Mouse (Mus musculus) heart, embryonic 13.5 days (tissue): ENCODE measurements at regions not wholly inside any gene's neighbourhood (a gene's known extent, or its start where the extent isn't known, plus 50 kb on each side); places are given as distances from the start of the nearest gene placed in this dataset.

Experiments used
- ATAC-seq: fragments of 200-750 bp; cut with Nextera tagmentation; 2 replicates; pipeline ENCODE4 v1.8.0; 2017; ENCODE audit warnings: moderate TSS enrichment; ENCODE audit not compliant: insufficient number of reproducible peaks, low FRiP score, low TSS enrichment; ENCODE audit errors: extremely low read depth
- H3K27ac ChIP-seq: fragments of 300-500 bp; sonication (generic); replicated peaks from 2 replicates; pipeline ENCODE4 v1.5.1; 2015; ENCODE audit warnings: moderate library complexity, mild to moderate bottlenecking, inconsistent platforms
- H3K27me3 ChIP-seq: fragments of 300-500 bp; sonication (generic); replicated peaks from 2 replicates; pipeline ENCODE4 v1.6.1; 2015; ENCODE audit warnings: mild to moderate bottlenecking, inconsistent platforms
- H3K36me3 ChIP-seq: fragments of 300-500 bp; sonication (generic); 2 replicates; pipeline ENCODE4 v1.6.1; 2015; ENCODE audit warnings: mild to moderate bottlenecking, inconsistent platforms
- H3K4me1 ChIP-seq: fragments of 300-500 bp; sonication (generic); 2 replicates; pipeline ENCODE4 v1.6.1; 2015; ENCODE audit warnings: inconsistent platforms
- H3K4me2 ChIP-seq: fragments of 300-500 bp; sonication (generic); 2 replicates; pipeline ENCODE4 v1.6.1; 2015; ENCODE audit warnings: inconsistent platforms, mild to moderate bottlenecking, moderate library complexity
- H3K4me3 ChIP-seq: fragments of 300-500 bp; sonication (generic); 2 replicates; pipeline ENCODE4 v1.5.1; 2015; ENCODE audit warnings: moderate library complexity, mild to moderate bottlenecking, inconsistent platforms
- H3K9ac ChIP-seq: fragments of 300-500 bp; sonication (generic); 2 replicates; pipeline ENCODE4 v1.6.1; 2015; ENCODE audit warnings: inconsistent platforms, mild to moderate bottlenecking, moderate library complexity
- H3K9me3 ChIP-seq: fragments of 300-500 bp; sonication (generic); 2 replicates; pipeline ENCODE4 v1.6.1; 2016; ENCODE audit warnings: inconsistent platforms
- WGBS: fragments of 180-500 bp; shearing (Covaris S2); methylation state at CpG from one replicate; pipeline ENCODE4 v1.1.7; 2015; ENCODE audit warnings: mixed read lengths; 5-methylcytosine and 5-hydroxymethylcytosine counted together

- ATAC-seq, result no peak
- H3K9me3 ChIP-seq, result no peaks in the 10 kb centered on the region
- no peaks in the 10 kb centered on the region for H3K36me3 ChIP-seq
- no peak overlapping the region for H3K4me3 ChIP-seq
- no peak overlapping the region for H3K27ac ChIP-seq
- H3K4me1 ChIP-seq, result peaks cover 5% of the 10 kb centered on the region
- no peak overlapping the region for H3K9ac ChIP-seq
- H3K27me3 ChIP-seq, result no peaks in the 10 kb centered on the region
- no peak overlapping the region for H3K4me2 ChIP-seq
Measured at GRCm38 (mm10) chr2:123165384-123165783, 400.3 kb downstream of the Sqor start.

DNA sequence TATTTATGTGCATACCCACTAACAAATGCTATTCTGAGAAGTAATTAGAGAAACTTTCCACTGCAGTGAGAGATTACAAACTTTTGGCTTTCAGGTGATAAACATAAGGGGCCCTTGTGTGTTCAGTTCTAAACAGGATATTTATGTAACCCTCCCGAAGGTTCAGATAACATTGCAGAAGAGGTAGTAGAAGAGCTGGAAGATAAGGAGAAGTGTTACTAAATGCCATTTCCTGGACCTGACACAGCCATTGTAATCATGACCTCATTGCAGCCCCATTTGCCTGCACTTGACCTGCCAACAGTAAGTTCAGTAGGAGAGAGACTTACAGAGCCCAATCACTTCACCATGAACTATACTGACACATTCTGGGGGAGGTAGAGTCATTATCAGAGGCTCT lies 405.6 kb downstream of the Sqor start:
- H3K9me3 ChIP-seq, result no peaks in the 10 kb centered on the region
- 6% methylated on average over 1 of the region's 1 CpGs for WGBS
- H3K4me3 ChIP-seq, result no peak overlapping the region
- no peaks in the 10 kb centered on the region for H3K36me3 ChIP-seq
- peaks cover 15% of the 10 kb centered on the region for H3K4me1 ChIP-seq
- H3K4me2 ChIP-seq, result peak overlapping the region; percentile 35; the same call in 1 of the 2 replicates
- ATAC-seq, result no peak
- peak overlapping the region; percentile 84 for H3K27ac ChIP-seq
- no peak overlapping the region for H3K9ac ChIP-seq
- H3K27me3 ChIP-seq, result no peaks in the 10 kb centered on the region

DNA sequence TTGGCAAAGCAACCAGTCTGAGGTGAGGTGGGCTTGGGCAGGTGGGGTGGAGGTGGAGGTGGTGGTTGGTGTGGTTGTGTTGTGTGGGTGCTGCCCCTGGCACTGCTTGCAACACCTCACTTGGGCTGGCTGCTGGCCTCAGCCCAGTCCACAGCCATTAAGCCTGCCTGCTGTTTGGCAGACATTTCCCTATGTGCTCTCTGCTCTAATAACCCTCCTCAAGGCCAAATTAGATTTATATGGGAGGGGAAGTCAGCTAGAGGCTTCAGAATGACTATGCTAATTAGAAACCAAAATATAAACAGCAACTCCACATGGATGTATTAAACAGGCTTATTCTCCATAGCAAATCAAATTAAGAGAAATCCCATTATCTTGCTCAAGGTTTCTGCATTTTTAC lies 417.2 kb downstream of the Sqor start:
- Histone ChIP-seq H3K4me3 (no peak overlapping the region), H3K27ac (no peak overlapping the region), H3K9me3 (no peaks in the 10 kb centered on the region), H3K9ac (no peak overlapping the region), H3K4me1 (peaks cover 8% of the 10 kb centered on the region; the same call in 1 of the 2 replicates), H3K36me3 (no peaks in the 10 kb centered on the region), H3K4me2 (no peak overlapping the region), H3K27me3 (no peaks in the 10 kb centered on the region)
- no peak for ATAC-seq

- Histone ChIP-seq H3K9ac (no peak overlapping the region), H3K27ac (no peak overlapping the region), H3K4me1 (no peaks in the 10 kb centered on the region), H3K36me3 (no peaks in the 10 kb centered on the region), H3K27me3 (no peaks in the 10 kb centered on the region), H3K4me2 (no peak overlapping the region), H3K9me3 (no peaks in the 10 kb centered on the region), H3K4me3 (no peak overlapping the region)
- WGBS, result 50% methylated on average over 3 of the region's 3 CpGs
- no peak for ATAC-seq
Measured at GRCm38 (mm10) chr2:123190795-123191582, 426.0 kb downstream of the Sqor start.

- Histone ChIP-seq H3K4me2 (no peak overlapping the region), H3K27ac (no peak overlapping the region), H3K4me1 (no peaks in the 10 kb centered on the region), H3K9me3 (no peaks in the 10 kb centered on the region), H3K27me3 (no peaks in the 10 kb centered on the region), H3K36me3 (no peaks in the 10 kb centered on the region), H3K4me3 (no peak overlapping the region), H3K9ac (no peak overlapping the region)
- no peak for ATAC-seq
- WGBS, result 53% methylated on average over 1 of the region's 1 CpGs
Measured at GRCm38 (mm10) chr2:123194533-123194932, 429.5 kb downstream of the Sqor start.
